Mouse (Mus musculus) olfactory bulb, adult 2 months (tissue): ENCODE results near the gene Pik3r6.

Source experiments
- CTCF ChIP-seq: fragments of 200-500 bp; IDR thresholded peaks from 2 replicates; pipeline ENCODE4 v1.5.1; 2012; ENCODE audit warnings: low read depth, mild to moderate bottlenecking, low read length, moderate library complexity; ENCODE audit not compliant: insufficient read depth
- POLR2A ChIP-seq: fragments of 200-500 bp; IDR thresholded peaks from 2 replicates; pipeline ENCODE4 v1.6.1; 2012; ENCODE audit warnings: mild to moderate bottlenecking, low read depth, low read length, moderate library complexity; ENCODE audit not compliant: insufficient read depth

DNA sequence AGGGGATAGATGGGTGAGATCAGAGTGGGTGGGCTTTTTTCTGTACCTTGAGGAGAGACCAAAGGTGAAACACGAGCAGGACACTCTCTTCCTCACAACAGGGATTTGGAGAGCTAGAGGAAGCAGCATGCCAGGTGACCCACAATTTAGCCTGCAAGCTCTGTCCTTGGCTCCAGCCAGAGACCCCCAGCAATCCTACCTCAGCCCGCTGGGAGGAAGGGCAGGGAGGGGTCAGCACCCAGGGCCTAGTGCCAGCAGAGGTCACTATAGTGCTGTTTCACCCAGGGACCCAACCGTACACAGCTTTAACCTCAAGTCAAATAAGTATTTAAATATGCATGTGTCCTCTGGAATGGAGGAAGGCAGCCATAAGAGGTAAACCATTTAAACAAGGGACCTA, 83.1 kb downstream of the Pik3r6 start:
- TF ChIP-seq CTCF (0 out of 2 replicates have a peak, but pooled peaks have one; percentile 26), POLR2A (no peak)
